Mouse (Mus musculus) CH12.LX (cell line): ENCODE results near the gene Hist2h4. TPM values are rescaled to one million over a fixed set of nuclear protein-coding genes. Genes with fewer than 3 reads are reported as not detected.
"Not testable (repeated sequence)": the region's sequence is repeated elsewhere in the genome, so short reads cannot be mapped to it uniquely, and the experiment has no call there.

ENCODE experiments used
- DNase-seq: peaks from one replicate; pipeline ENCODE4 v3.0.0-alpha.2; 2013; ENCODE audit errors: extremely low read depth
- H3K27ac ChIP-seq: 2 replicates; pipeline ENCODE4 v1.5.1; 2012; ENCODE audit warnings: low read depth, mild to moderate bottlenecking, control low read depth, moderate library complexity; ENCODE audit not compliant: insufficient read depth
- H3K27me3 ChIP-seq: replicated peaks from 2 replicates; pipeline ENCODE3; 2012; ENCODE audit warnings: inconsistent platforms
- H3K36me3 ChIP-seq, 2 experiments: replicated peaks in 1 of 2; 2 replicates each; pipeline versions ENCODE3 to v1.6.1; 2012; ENCODE audit warnings: inconsistent platforms in 1 of 2, low read length in 1 of 2, mild to moderate bottlenecking in 1 of 2, mixed read lengths in 1 of 2, moderate library complexity in 1 of 2; ENCODE audit not compliant: control insufficient read depth in 1 of 2, insufficient read depth in 1 of 2
- H3K4me1 ChIP-seq, 2 experiments: 2 replicates each; pipeline ENCODE4 v1.6.1; 2012; ENCODE audit warnings: inconsistent platforms in 1 of 2, moderate library complexity in 1 of 2; ENCODE audit not compliant: insufficient read depth in 2 of 2, control insufficient read depth in 1 of 2
- H3K4me2 ChIP-seq: 2 replicates; pipeline ENCODE4 v1.6.1; 2012; ENCODE audit warnings: low read depth, mild to moderate bottlenecking, control low read depth; ENCODE audit not compliant: poor library complexity, insufficient read depth, severe bottlenecking
- H3K4me3 ChIP-seq, 3 experiments: fragments of 150-350 bp in 1 of 3; sonication (generic) in 1 of 3; replicated peaks in 1 of 3; 2 replicates each; pipeline versions ENCODE3 to v1.5.1; 2011 to 2012; ENCODE audit warnings: low read depth in 2 of 3, low read length in 2 of 3, mild to moderate bottlenecking in 2 of 3, moderate library complexity in 2 of 3, control low read depth in 1 of 3, improper control_type of control experiment in 1 of 3, inconsistent platforms in 1 of 3, mixed read lengths in 1 of 3; ENCODE audit not compliant: poor library complexity in 1 of 3
- H3K79me2 ChIP-seq: replicated peaks from 2 replicates; pipeline ENCODE4 v1.6.1; 2012; ENCODE audit warnings: mild to moderate bottlenecking, moderate library complexity; ENCODE audit not compliant: control insufficient read depth, poor library complexity, insufficient read depth, severe bottlenecking; ENCODE audit errors: extremely low read depth
- H3K9ac ChIP-seq: 2 replicates; pipeline ENCODE4 v1.6.1; 2012; ENCODE audit warnings: low read depth, mild to moderate bottlenecking, control low read depth, moderate library complexity; ENCODE audit not compliant: insufficient read depth
- H3K9me3 ChIP-seq: replicated peaks from 2 replicates; pipeline ENCODE3; 2012; ENCODE audit warnings: low read length, inconsistent platforms, mixed read lengths
- BHLHE40 ChIP-seq: IDR thresholded peaks from 2 replicates; pipeline ENCODE4 v1.6.1; 2011; ENCODE audit warnings: mild to moderate bottlenecking, low read depth, low read length, improper control_type of control experiment
- ELF1 ChIP-seq: IDR thresholded peaks from 2 replicates; pipeline ENCODE4 v1.6.1; 2014; ENCODE audit warnings: low read depth, mild to moderate bottlenecking, inconsistent platforms, low read length, improper control_type of control experiment
- HCFC1 ChIP-seq: IDR thresholded peaks from 2 replicates; pipeline ENCODE4 v1.6.1; 2012; ENCODE audit warnings: low read depth, mild to moderate bottlenecking, inconsistent platforms, low read length, improper control_type of control experiment
- MXI1 ChIP-seq: IDR thresholded peaks from 2 replicates; pipeline ENCODE4 v1.6.1; 2011; ENCODE audit warnings: mild to moderate bottlenecking, low read depth, low read length, improper control_type of control experiment
- NELFE ChIP-seq: IDR thresholded peaks from 2 replicates; pipeline ENCODE4 v1.6.1; 2011; ENCODE audit warnings: low read depth, low read length, improper control_type of control experiment
- NRF1 ChIP-seq: IDR thresholded peaks from 2 replicates; pipeline ENCODE4 v1.6.1; 2014; ENCODE audit warnings: low read depth, mild to moderate bottlenecking, inconsistent platforms, low read length, improper control_type of control experiment, moderate library complexity
- POLR2A ChIP-seq: IDR thresholded peaks from 2 replicates; pipeline ENCODE4 v1.6.1; 2011; ENCODE audit warnings: low read depth, mild to moderate bottlenecking, improper control_type of control experiment, low read length
- POLR2AphosphoS2 ChIP-seq: IDR thresholded peaks from 2 replicates; pipeline ENCODE4 v1.6.1; 2011; ENCODE audit warnings: low read depth, low read length, improper control_type of control experiment
- TBP ChIP-seq: conservative IDR thresholded peaks from 2 replicates; pipeline ENCODE4 v1.6.1; 2011; ENCODE audit warnings: low read depth, low read length, improper control_type of control experiment
- TCF12 ChIP-seq: IDR thresholded peaks from 2 replicates; pipeline ENCODE4 v1.6.1; 2014; ENCODE audit warnings: low read depth, mild to moderate bottlenecking, inconsistent platforms, low read length, improper control_type of control experiment
- ZMIZ1 ChIP-seq: IDR thresholded peaks from 2 replicates; pipeline ENCODE4 v1.6.1; 2012; ENCODE audit warnings: low read depth, mild to moderate bottlenecking, inconsistent platforms, low read length, improper control_type of control experiment
- ZNF384 ChIP-seq: IDR thresholded peaks from 2 replicates; pipeline ENCODE4 v1.6.1; 2012; ENCODE audit warnings: low read depth, low read length, improper control_type of control experiment, inconsistent platforms
- dilution Hi-C: fragments of 300-500 bp; cut with MboI; formaldehyde crosslinking; loops from 2 replicates; pipeline ENCODE4 v1.14.3; 2020; ENCODE audit warnings: low sequenced_read_pairs; ENCODE audit not compliant: extremely low pct_unique_long_range_greater_than_20kb, extremely low pct_ligation_motif_present
- in situ Hi-C: fragments of 300-500 bp; cut with MboI; formaldehyde crosslinking; loops from 3 replicates; pipeline ENCODE4 v1.14.3; 2019; ENCODE audit warnings: low sequenced_read_pairs, low pct_ligation_motif_present, low pct_unique_long_range_greater_than_20kb, mixed read lengths
- polyA plus RNA-seq: library from polyadenylated mRNA; unstranded; fragments of >175 nt; gene quantifications from 2 replicates; pipeline ENCODE4 v1.2.1, GENCODE M21; 2012; ENCODE audit warnings: low read depth; ENCODE audit not compliant: insufficient read length
- total RNA-seq, 2 experiments: library from RNA; depleted of rRNA; stranded (reverse); fragments of 300-350 nt in 1 of 2; fragments of >200 nt in 1 of 2; gene quantifications; 2 replicates each; pipeline ENCODE4 v1.2.3; 2012 to 2014

Gene Hist2h4
- total and polyA plus RNA-seq, 3 experiments = 0.91 to 116 (median 2.5) TPM

- dilution Hi-C loops, H3K79me2 ChIP-seq, in situ Hi-C loops, H3K9me3 ChIP-seq, H3K36me3 ChIP-seq, DNase-seq, H3K4me2 ChIP-seq, H3K27me3 ChIP-seq: not testable (repeated sequence)
- Histone ChIP-seq H3K27ac (peak overlapping the region; percentile 95), H3K9ac (peak overlapping the region; percentile 62; the same call in 1 of the 2 replicates), H3K4me1 (peaks cover 10 to 36% of the 10 kb centered on the region in 2 experiments), H3K4me3 (peak overlapping the region; percentile 30 to 69 (median 33))
- TF ChIP-seq ZMIZ1 = 0 out of 2 replicates have a peak, but pooled peaks have one; percentile 34
- TF ChIP-seq POLR2A = peak; percentile 54
- peak; percentile 76 for TF ChIP-seq POLR2AphosphoS2
These were observed 17.1 kb downstream of the Hist2h4 start for GRCm38 (mm10) chr3:96246018-96246417.

- H3K79me2 ChIP-seq, H3K9me3 ChIP-seq, H3K36me3 ChIP-seq, dilution Hi-C loops, in situ Hi-C loops, H3K27me3 ChIP-seq: not testable (repeated sequence)
- peak within 1 kb of the TSS; percentile 59 for H3K4me2 ChIP-seq
- peaks cover 10 to 36% of the 10 kb centered on the region in 2 experiments for H3K4me1 ChIP-seq
- peak; percentile 72 for DNase-seq
- peak within 1 kb of the TSS; percentile 66 to 73 (median 69) for H3K4me3 ChIP-seq
- TF ChIP-seq TBP = 0 out of 2 replicates have a peak, but pooled peaks have one; percentile 57
- TF ChIP-seq TCF12 = peak; percentile 85
- peak; percentile 11 for TF ChIP-seq HCFC1
- peak; percentile 66; the same call in 1 of the 2 replicates for TF ChIP-seq ELF1
- 0 out of 2 replicates have a peak, but pooled peaks have one; percentile 19 for TF ChIP-seq BHLHE40
- peak; percentile 52 for TF ChIP-seq NRF1
- peak; percentile 64 for TF ChIP-seq ZMIZ1
- 0 out of 2 replicates have a peak, but pooled peaks have one; percentile 35 for TF ChIP-seq NELFE
- peak; percentile 75 for TF ChIP-seq MXI1
- peak; percentile 67 for TF ChIP-seq POLR2A
- TF ChIP-seq ZNF384 = peak; percentile 81
- H3K9ac ChIP-seq = peak within 1 kb of the TSS; percentile 87
- H3K27ac ChIP-seq = peak within 1 kb of the TSS; percentile 95
These were observed 17.9 kb downstream of the Hist2h4 start, which contains the start of gene Hist2h2aa1 for GRCm38 (mm10) chr3:96245003-96245886. TSS of gene Hist2h2aa1 (plus strand) at chr3:96245497.
